Mouse (Mus musculus) frontal cortex, adult 2 months (tissue): ENCODE measurements at regions not wholly inside any gene's neighbourhood (a gene's known extent, or its start where the extent isn't known, plus 50 kb on each side); places are given as distances from the start of the nearest gene placed in this dataset.
A peak's percentile ranks its signal among the peaks of the same experiment; 100 is the strongest.

Experiments
- DNase-seq, 2 experiments: peaks; one replicate each; pipeline ENCODE4 v3.0.0; 2022; ENCODE audit warnings: low spot score in 1 of 2; ENCODE audit errors: extremely low spot score in 1 of 2

DNA sequence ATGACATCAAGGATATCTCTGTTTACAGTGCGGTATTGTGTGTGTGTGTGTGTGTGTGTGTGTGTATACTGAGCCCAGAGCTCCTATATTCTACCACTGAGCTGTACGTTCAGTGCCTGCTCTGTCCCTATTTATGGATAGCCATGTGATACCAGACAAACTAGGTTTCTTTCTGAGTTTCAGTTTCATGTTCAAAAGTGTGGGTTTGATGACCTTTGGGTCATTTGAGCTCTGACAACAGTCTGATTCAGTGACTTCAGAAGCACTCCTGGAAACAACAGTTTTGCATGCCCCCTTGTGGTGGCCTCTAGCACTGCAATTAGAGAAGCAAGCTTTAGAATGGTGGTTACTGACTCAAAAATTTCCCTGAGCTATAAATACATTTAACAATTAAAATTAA is 50.9 kb upstream of the Tent2 start:
- DNase-seq = peak in 1 of 2 experiments; percentile 88

DNA sequence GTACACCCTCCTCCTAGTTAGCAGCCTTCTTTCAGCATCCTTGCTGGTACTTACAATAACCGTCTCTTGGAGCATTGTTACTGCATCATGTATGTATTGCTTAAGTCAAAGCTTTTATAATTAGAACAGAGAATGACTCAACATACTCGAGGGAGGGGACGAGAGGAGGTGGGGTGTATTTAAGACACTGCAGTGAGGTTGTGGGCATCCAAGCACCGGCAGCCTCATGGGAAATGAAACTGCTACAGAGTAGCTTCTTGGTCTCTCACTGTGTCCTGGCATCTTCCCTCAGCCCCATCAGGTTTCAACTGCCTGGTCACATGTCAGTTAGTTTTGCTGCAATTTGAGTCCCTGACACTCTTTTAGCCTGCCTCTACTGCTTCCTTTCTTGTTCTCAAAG is 50.7 kb upstream of the Homer1 start:
- DNase-seq = peak; percentile 51 to 68
